Mouse (Mus musculus): ENCODE results near the gene Plekho2. TPM values are rescaled to one million over a fixed set of nuclear protein-coding genes. Genes with fewer than 3 reads are reported as not detected.

Plekho2 gene
- polyA plus RNA-seq (2016; fragmentation: Nextera tagmentation; extraction: Ambion mirVana), result 12.8 and 14.2 TPM in 2 replicates

DNA sequence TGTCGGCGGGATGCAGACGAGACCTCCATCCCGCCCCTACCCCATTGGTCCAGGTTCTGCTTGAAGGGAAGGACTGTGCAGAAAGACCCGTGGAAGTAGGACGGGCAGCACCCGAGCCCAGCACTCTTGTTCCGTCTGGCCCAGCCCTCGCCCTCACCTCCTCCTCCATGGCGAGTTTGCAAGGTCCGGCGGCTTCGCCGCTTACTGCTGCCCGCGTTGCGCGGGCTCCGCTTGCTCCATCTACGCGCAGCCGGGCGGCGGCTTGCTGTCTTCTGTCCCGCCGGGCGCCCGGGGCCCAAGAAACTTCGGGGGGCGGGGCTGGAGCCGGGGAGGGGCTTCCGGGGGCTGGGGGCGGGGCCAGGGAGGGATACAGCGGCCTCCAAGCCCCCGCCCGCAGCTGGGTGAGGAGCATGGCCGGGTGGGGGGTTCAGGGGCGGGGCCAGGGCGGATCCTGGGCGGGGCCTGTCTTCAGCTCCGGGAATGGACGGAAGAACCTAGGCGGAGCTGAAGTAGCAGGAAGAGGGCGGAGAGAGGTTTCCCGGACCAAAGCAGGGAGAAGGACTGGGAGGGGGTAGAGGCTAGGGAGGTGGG, at the start of gene Plekho2:
Plekho2 (minus strand) TSS at position 260 of the 591 bp plus-strand sequence.
- WGBS, result 1% methylated on average over 43 of the region's 45 CpGs
- peak; percentile 100 for DNase-seq (ENCODE audit: low spot score)
- Histone ChIP-seq H3K4me1 (peaks cover 57% of the 10 kb centered on the region), H3K27ac (peak within 1 kb of the TSS; percentile 87), H3K9me3 (no peaks in the 10 kb centered on the region), H3K4me3 (peak within 1 kb of the TSS; percentile 71), H3K27me3 (ENCODE audit: insufficient read depth, poor library complexity, severe bottlenecking) (no peaks in the 10 kb centered on the region), H3K36me3 (no peaks in the 10 kb centered on the region)

DNA sequence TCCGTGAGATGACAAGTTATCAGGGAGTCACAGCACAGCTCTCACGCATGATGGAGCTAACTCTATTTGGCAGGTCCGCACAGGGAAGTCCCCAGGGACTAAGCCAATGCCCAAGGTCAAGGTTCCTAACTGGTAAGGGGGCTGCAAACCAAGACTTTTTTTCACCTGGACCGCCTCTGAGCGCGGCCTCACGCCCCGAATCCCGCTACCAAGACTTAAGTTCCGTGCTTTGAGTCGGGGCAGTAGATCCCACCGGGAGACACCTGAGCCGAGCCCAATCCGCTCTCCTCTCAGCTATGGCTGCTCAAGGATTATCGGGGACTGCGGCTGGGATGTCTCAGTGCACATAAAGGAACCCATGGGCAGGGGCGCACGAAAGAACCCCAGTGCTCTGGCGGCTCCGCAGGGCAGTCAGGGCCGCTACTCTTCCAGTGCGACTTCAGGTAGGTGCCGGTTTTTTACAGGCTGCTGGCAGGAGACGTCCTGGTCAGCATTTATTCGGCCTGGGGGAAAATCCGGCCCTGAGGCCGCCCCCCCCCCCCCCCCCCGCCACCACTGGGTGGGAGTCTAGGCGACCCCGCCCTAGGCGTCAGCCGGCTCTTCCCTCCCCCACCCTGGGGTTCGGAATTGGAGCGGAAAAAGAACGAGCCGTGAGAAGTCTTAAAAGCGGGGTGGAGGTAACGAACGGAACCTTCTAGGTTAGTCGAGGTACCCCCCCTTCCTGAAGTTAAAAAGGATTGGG, 49.4 kb upstream of the Plekho2 start, which contains the start of gene Rbpms2:
Rbpms2 (plus strand) TSS at position 624 of the 742 bp plus-strand sequence.
- Histone ChIP-seq H3K4me1 (peaks cover 49% of the 10 kb centered on the region), H3K27me3 (ENCODE audit: insufficient read depth, poor library complexity, severe bottlenecking) (peaks cover 10% of the 10 kb centered on the region), H3K36me3 (no peaks in the 10 kb centered on the region), H3K9me3 (no peaks in the 10 kb centered on the region), H3K4me3 (peak within 1 kb of the TSS; percentile 99), H3K27ac (peak within 1 kb of the TSS; percentile 98)
- 1% methylated on average over 39 of the region's 40 CpGs for whole genome bisulfite sequencing
- DNase-seq (ENCODE audit: low spot score), result peak; percentile 81

DNA sequence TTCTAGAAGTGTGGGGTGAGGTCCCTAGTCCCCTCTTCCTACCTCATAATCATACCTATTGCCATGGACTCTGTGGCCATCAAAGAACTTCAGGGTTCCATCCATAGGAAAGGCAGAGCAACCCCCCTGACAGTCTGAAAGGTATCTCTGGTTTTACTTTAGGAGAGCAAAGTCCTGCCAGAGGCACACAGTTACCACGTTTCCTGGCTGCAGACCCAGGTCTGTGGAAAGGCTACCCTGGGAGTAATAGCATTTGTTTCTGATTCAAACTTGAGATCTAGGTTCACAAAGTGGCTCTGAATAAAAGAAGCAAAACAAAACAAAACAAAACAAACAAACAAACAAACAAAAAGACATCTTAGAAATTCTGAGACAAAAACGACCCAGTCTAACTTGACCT, 44.4 kb upstream of the Plekho2 start:
- 66% methylated on average over 2 of the region's 2 CpGs for WGBS
- no peaks in the 10 kb centered on the region for H3K36me3 ChIP-seq
- no peak for DNase-seq (ENCODE audit: low spot score)
- no peak overlapping the region for H3K4me3 ChIP-seq
- H3K27ac ChIP-seq, result no peak overlapping the region
- H3K4me1 ChIP-seq, result peaks cover 13% of the 10 kb centered on the region
- H3K9me3 ChIP-seq, result no peaks in the 10 kb centered on the region
- peaks cover 10% of the 10 kb centered on the region for H3K27me3 ChIP-seq (ENCODE audit: insufficient read depth, poor library complexity, severe bottlenecking)

DNA sequence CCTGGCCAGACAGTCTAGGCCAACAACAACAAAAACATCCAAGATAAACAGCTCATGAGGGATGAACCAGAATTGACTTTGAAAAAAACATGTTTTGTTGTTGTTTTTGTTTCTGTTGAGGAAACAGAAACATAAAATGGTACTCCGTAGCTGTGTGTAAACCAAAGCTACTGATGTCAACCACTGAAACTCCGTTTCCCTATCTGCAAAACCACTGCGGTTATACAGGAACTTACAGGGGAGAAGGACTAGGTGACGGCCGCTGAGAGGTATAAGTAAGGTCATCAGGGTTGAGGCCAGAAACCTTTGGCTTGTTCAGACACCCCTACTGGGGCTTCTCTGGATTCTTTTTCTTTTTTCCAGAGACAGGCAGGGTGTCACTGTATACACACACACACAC, 43.0 kb upstream of the Plekho2 start:
- no peak overlapping the region for H3K4me3 ChIP-seq
- H3K9me3 ChIP-seq, result no peaks in the 10 kb centered on the region
- 80% methylated on average over 5 of the region's 5 CpGs for WGBS
- H3K4me1 ChIP-seq, result peaks cover 5% of the 10 kb centered on the region; the same call in 1 of the 2 replicates
- H3K36me3 ChIP-seq, result no peaks in the 10 kb centered on the region
- no peak for DNase-seq (ENCODE audit: low spot score)
- H3K27ac ChIP-seq, result no peak overlapping the region
- peaks cover 3% of the 10 kb centered on the region; the same call in 1 of the 2 replicates for H3K27me3 ChIP-seq (ENCODE audit: insufficient read depth, poor library complexity, severe bottlenecking)

DNA sequence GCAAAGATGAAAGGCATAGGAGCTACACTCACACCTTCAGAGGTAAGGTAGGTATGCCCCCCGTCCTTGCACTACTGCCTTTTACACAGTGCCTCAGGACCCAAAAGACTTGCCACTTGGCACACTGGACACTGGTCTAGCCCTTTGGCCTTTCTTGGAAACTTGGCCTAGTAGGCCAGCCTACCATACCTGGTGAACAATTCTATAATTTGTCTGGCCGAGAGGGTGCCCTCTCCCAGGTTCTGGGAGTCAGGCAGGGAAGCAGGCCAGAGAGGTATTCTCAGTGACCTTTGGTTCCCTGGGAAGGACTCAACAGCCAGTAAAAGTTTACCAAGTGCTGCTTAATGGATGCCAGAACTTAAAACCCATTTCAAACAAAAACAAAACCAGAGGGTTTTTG, 41.8 kb upstream of the Plekho2 start:
- DNase-seq (ENCODE audit: low spot score), result no peak
- H3K9me3 ChIP-seq, result no peaks in the 10 kb centered on the region
- H3K4me1 ChIP-seq, result peaks cover 9% of the 10 kb centered on the region; the same call in 1 of the 2 replicates
- H3K4me3 ChIP-seq, result no peak overlapping the region
- H3K36me3 ChIP-seq, result no peaks in the 10 kb centered on the region
- 80% methylated on average over 2 of the region's 2 CpGs for WGBS
- no peak overlapping the region for H3K27ac ChIP-seq
- no peaks in the 10 kb centered on the region for H3K27me3 ChIP-seq (ENCODE audit: insufficient read depth, poor library complexity, severe bottlenecking)

DNA sequence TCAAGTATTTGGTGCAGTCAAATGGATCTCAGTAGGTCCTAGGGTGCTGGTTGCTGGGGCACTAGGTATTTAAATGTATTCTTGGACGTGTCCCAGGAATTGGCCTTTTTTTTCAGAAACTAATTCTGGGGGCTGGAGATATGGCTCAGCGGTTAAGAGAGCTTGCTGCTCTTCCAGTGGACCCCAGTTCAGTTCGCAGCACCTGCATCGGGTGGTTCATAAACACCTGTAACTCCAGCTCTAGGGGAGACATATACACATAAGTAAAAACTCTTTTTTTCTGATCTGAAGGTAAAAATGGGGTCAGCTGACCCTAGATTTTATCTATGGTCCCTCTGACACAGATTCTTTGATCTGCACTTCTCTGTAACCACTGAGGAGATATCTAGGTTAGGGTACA, 41.4 kb upstream of the Plekho2 start:
- Histone ChIP-seq H3K4me3 (no peak overlapping the region), H3K9me3 (no peaks in the 10 kb centered on the region), H3K27me3 (ENCODE audit: insufficient read depth, poor library complexity, severe bottlenecking) (no peaks in the 10 kb centered on the region), H3K4me1 (peaks cover 9% of the 10 kb centered on the region; the same call in 1 of the 2 replicates), H3K36me3 (no peaks in the 10 kb centered on the region), H3K27ac (no peak overlapping the region)
- DNase-seq (ENCODE audit: low spot score), result no peak
- 91% methylated on average over 4 of the region's 4 CpGs for WGBS

DNA sequence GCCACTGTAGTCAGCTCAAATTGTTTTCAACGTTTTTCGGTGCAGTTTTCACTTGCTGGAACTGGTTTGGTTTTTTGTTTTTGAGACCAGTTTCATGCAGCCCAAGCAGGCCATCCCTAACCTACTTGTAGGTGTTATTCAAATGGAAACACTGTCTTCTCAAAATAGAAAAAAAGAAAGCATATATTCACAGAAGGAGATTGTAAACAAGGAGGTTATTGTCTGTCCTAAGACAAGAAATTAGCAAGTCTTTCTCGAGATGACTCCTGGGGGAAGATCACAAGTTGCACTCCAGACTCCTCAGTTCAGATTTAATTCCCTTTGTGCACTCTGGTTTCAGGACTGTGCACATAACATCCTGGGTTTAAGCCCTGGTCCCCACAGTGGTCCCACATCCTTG, 39.5 kb upstream of the Plekho2 start:
- peaks cover 5% of the 10 kb centered on the region; the same call in 1 of the 2 replicates for H3K4me1 ChIP-seq
- H3K9me3 ChIP-seq, result no peaks in the 10 kb centered on the region
- DNase-seq (ENCODE audit: low spot score), result no peak
- WGBS, result 65% methylated on average over 3 of the region's 3 CpGs
- H3K27ac ChIP-seq, result no peak overlapping the region
- H3K36me3 ChIP-seq, result no peaks in the 10 kb centered on the region
- no peak overlapping the region for H3K4me3 ChIP-seq
- H3K27me3 ChIP-seq (ENCODE audit: insufficient read depth, poor library complexity, severe bottlenecking), result no peaks in the 10 kb centered on the region

DNA sequence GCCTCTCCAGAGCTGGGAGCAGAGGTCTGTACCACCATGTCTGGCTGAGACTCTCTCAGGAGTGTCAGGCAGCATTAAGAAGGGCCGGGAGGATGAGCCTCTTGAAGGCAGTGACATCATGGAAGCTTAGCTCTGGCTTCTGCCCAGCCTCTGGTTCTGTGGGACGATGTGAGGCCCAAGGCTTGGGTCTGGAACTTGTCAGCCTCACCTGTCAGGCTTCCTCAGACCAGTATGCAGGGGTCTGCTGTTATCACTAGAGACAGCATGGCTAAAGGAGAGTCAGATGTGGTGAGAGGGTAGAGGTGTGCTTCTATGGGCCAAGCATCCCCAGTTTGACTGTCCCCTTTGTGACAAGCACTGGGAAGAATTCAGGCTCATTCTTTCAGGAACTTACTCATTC, 33.3 kb upstream of the Plekho2 start:
- Histone ChIP-seq H3K9me3 (no peaks in the 10 kb centered on the region), H3K4me3 (no peak overlapping the region), H3K4me1 (peaks cover 18% of the 10 kb centered on the region), H3K27ac (peak overlapping the region; percentile 81), H3K36me3 (no peaks in the 10 kb centered on the region), H3K27me3 (ENCODE audit: insufficient read depth, poor library complexity, severe bottlenecking) (no peaks in the 10 kb centered on the region)
- DNase-seq (ENCODE audit: low spot score), result peak; percentile 91
- WGBS, result 9% methylated on average over 2 of the region's 2 CpGs

DNA sequence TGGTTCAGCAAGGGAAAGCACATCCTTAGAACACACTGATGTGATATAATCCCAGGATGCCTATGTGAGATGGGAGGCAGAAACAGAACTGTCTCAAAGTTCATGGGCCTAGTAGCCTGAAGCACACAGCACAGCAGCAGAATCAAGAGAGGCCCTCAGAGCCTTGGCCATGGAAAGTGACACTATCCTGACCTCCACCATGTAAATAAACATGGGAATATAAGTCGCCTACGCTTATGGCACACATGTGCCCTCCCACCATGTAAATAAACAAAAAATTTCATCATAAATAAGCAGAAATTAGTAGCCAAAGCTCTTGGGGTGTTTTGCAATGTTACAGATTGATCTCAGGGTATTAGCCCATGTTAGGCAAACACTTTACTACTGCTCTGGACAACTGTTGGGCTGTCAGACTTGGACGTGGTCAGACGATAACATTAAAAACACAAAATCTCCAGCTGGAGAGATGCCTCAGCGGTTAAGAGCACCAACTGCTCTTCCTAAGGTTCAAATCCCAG, 32.2 kb upstream of the Plekho2 start:
- DNase-seq (ENCODE audit: low spot score), result no peak
- Histone ChIP-seq H3K4me1 (peaks cover 21% of the 10 kb centered on the region), H3K27me3 (ENCODE audit: insufficient read depth, poor library complexity, severe bottlenecking) (no peaks in the 10 kb centered on the region), H3K4me3 (no peak overlapping the region), H3K36me3 (no peaks in the 10 kb centered on the region), H3K27ac (peak overlapping the region; percentile 47; the same call in 1 of the 2 replicates), H3K9me3 (no peaks in the 10 kb centered on the region)
- 78% methylated on average over 5 of the region's 5 CpGs for WGBS

DNA sequence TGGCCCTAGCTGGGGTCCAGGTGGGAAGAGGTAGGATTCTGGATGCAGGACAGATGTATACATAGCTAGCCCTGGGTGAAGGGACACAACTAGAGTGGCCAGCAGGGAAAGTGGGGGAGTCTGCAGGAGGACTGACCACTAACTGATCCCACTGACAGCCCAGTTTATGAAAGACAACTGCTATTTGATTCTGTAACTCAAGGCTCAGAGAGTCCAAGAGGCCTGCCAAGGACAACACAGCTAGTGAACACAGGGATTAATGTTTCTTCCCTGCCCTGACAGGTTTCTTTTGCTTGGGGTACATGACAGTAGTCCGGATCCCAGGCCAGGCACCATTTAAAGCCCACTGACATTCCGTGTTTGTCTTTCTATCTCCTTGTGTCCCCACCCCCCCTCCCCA, 27.3 kb upstream of the Plekho2 start:
- Histone ChIP-seq H3K4me1 (peaks cover 23% of the 10 kb centered on the region), H3K27me3 (ENCODE audit: insufficient read depth, poor library complexity, severe bottlenecking) (no peaks in the 10 kb centered on the region), H3K4me3 (no peak overlapping the region), H3K27ac (peak overlapping the region; percentile 76), H3K9me3 (no peaks in the 10 kb centered on the region), H3K36me3 (no peaks in the 10 kb centered on the region)
- 15% methylated on average over 2 of the region's 2 CpGs for WGBS
- DNase-seq (ENCODE audit: low spot score), result no peak

DNA sequence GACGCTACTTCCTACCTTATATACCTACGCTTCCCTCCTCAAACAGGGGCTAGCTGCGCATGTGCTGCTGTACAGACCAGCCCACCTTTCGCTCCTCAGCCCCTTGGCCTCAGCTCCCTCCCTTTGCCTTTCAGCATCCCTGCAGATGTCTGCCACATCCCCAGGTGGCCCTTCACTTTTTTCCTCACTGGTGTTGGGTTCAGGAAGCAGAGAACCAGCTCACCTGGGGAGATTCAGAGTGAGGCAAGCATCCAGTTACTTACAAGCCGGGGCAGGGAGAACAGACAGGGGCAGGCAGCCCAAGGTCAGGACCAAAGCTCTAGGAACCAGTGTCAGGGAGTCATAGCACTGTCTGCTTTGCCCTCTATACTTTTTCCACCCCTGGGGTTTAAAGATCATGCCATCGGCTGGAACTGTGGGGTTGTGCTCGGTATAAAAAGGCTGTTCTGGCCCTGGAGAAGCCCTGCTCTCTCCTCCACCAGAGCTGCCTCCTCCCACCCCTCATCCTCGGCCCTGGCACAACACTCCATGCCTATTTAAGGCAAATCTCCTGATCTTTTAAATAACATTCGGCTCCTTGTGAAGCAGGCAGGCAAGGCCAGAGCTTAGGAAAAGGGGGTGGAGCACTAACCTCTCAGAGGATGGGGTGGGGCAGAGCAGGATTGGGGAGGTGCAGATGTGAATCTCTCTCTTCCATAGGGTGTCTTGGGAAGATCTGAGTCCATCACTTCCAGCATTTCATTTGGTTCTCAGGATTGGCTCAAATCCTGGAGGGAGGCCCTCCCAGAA, 26.7 kb upstream of the Plekho2 start:
- Histone ChIP-seq H3K36me3 (no peaks in the 10 kb centered on the region), H3K27ac (peak overlapping the region; percentile 76)

DNA sequence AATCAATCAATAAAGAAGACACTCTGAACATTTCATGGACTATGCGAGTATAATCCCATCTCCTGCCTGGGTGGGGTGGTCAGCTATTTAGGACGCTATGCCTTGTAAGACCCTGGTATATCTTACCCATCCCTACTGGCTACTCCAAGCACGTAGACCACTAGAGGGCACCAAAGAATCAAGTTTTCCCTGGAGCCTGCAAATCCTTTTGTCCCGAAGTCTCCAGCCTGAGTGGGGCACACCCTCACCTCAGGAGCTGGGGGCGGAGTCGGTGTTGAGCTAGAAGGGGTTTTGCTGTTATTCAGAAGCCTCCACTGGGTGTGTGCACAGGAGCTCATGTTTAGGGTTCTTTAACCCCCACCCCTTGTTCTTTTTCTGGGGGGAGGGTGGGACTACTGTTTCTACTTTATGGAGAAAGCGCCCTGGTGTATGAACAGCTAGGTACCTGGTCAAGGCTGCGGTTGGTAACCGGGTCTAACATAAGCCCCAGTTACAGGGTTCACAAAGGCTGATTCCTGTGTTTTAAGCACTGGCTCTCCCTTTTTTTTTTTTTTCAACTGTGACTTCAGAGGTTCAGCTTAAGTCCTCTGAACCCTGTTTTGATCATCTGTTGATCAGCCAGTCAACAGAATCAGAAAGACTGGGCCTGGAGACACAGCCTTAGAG, 25.8 kb upstream of the Plekho2 start:
- H3K27ac ChIP-seq, result peak overlapping the region; percentile 76

More for the DNA sequence above, 26.7 kb upstream of the Plekho2 start:
- H3K4me3 ChIP-seq, result no peak overlapping the region; the same call in 1 of the 2 replicates
- H3K27me3 ChIP-seq (ENCODE audit: insufficient read depth, poor library complexity, severe bottlenecking), result no peaks in the 10 kb centered on the region
- peaks cover 23% of the 10 kb centered on the region for H3K4me1 ChIP-seq
- no peaks in the 10 kb centered on the region for H3K9me3 ChIP-seq
- DNase-seq (ENCODE audit: low spot score), result no peak
- 29% methylated on average over 9 of the region's 9 CpGs for WGBS

More for the DNA sequence above, 25.8 kb upstream of the Plekho2 start:
- DNase-seq (ENCODE audit: low spot score), result peak; percentile 93
- H3K4me3 ChIP-seq, result peak overlapping the region; percentile 36; the same call in 1 of the 2 replicates
- H3K27me3 ChIP-seq (ENCODE audit: insufficient read depth, poor library complexity, severe bottlenecking), result no peaks in the 10 kb centered on the region
- H3K36me3 ChIP-seq, result no peaks in the 10 kb centered on the region
- WGBS, result 5% methylated on average over 9 of the region's 9 CpGs
- H3K4me1 ChIP-seq, result peaks cover 23% of the 10 kb centered on the region
- no peaks in the 10 kb centered on the region for H3K9me3 ChIP-seq
